Mouse (Mus musculus) intestine, embryonic 16.5 days (tissue): ENCODE data around the gene Elmsan1. TPM values are rescaled to one million over a fixed set of nuclear protein-coding genes. Genes with fewer than 3 reads are reported as not detected.

Experiments used
- ATAC-seq: fragments of 200-750 bp; cut with Nextera tagmentation; 2 replicates; pipeline ENCODE4 v1.8.0; 2017; ENCODE audit warnings: moderate TSS enrichment, moderate library complexity
- H3K27ac ChIP-seq: fragments of 300-500 bp; sonication (generic); 2 replicates; pipeline ENCODE4 v1.5.1; 2014; ENCODE audit warnings: mild to moderate bottlenecking, low read length
- H3K27me3 ChIP-seq: fragments of 300-500 bp; sonication (generic); replicated peaks from 2 replicates; pipeline ENCODE4 v1.6.1; 2014; ENCODE audit warnings: low read length, control low read depth, mixed read lengths; ENCODE audit not compliant: control insufficient read depth, insufficient read depth
- H3K36me3 ChIP-seq: fragments of 300-500 bp; sonication (generic); 2 replicates; pipeline ENCODE4 v1.6.1; 2014; ENCODE audit warnings: low read length, control low read depth; ENCODE audit not compliant: control insufficient read depth, insufficient read depth
- H3K4me1 ChIP-seq: fragments of 300-500 bp; sonication (generic); 2 replicates; pipeline ENCODE4 v1.6.1; 2014; ENCODE audit warnings: low read length, control low read depth, mixed read lengths; ENCODE audit not compliant: control insufficient read depth, insufficient read depth
- H3K4me2 ChIP-seq: fragments of 300-500 bp; sonication (generic); 2 replicates; pipeline ENCODE4 v1.6.1; 2014; ENCODE audit warnings: low read depth, low read length, control low read depth
- H3K4me3 ChIP-seq: fragments of 300-500 bp; sonication (generic); 2 replicates; pipeline ENCODE4 v1.5.1; 2014; ENCODE audit warnings: mild to moderate bottlenecking, low read length
- H3K9ac ChIP-seq: fragments of 300-500 bp; sonication (generic); 2 replicates; pipeline ENCODE4 v1.6.1; 2014; ENCODE audit warnings: low read depth, low read length
- H3K9me3 ChIP-seq: fragments of 300-500 bp; sonication (generic); 2 replicates; pipeline ENCODE4 v1.6.1; 2016; ENCODE audit warnings: low read length, control low read depth; ENCODE audit not compliant: control insufficient read depth
- WGBS: fragments of 180-500 bp; shearing (Covaris S2); extraction: QIAGEN DNeasy Blood & Tissue Kit; methylation state at CpG from one replicate; pipeline ENCODE4 v1.1.7; 2014; 5-methylcytosine and 5-hydroxymethylcytosine counted together
- polyA plus RNA-seq: library from polyadenylated mRNA; unstranded; fragments of >200 nt; fragmentation: Nextera tagmentation; extraction: Ambion mirVana; gene quantifications from 2 replicates; pipeline ENCODE4 v1.2.1, GENCODE M21; 2015

Elmsan1 gene
- polyA plus RNA-seq, 1 experiment from 2014 or later = 6.3 TPM

DNA sequence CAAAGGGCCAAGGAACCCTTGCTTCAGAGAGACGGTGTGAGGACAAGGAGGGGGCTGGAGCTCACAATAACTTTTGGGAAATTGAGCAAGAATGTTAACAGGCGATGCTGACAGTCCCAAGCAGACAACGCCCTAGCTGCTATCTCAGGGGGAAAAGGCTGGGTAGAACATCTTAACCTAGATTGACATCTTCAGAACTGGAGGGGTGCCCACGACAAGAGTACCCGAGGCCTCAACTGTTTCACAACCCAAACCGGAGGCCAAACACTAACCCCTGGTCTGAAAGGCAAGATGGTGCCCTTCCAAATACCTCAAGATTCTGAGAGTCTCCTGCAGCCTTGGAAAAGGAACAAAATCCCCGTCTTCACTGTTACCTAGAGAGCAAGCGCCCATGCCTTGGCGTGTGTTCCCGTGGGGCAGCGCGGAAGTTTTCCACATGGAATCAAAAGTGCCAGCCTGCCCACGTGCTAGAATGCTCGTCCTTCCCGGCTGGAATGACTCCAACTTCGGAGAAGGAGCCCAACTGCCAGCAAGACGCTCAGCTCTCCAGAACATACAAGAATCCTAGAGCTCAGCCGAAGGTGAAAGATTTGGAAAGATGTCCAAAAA is 11.4 kb downstream of the Elmsan1 start:
- Histone ChIP-seq H3K4me1 (peaks cover 51% of the 10 kb centered on the region), H3K9me3 (no peaks in the 10 kb centered on the region), H3K27ac (no peak overlapping the region), H3K27me3 (no peaks in the 10 kb centered on the region), H3K36me3 (no peaks in the 10 kb centered on the region), H3K4me2 (no peak overlapping the region), H3K9ac (no peak overlapping the region), H3K4me3 (no peak overlapping the region)
- WGBS = 86% methylated on average over 18 of the region's 18 CpGs
- ATAC-seq = no peak

- H3K27me3 ChIP-seq = no peaks in the 10 kb centered on the region
- ATAC-seq = peak; percentile 34; the same call in 1 of the 2 replicates
- H3K9me3 ChIP-seq = no peaks in the 10 kb centered on the region
- no peak overlapping the region for H3K4me2 ChIP-seq
- no peaks in the 10 kb centered on the region for H3K36me3 ChIP-seq
- 37% methylated on average over 7 of the region's 7 CpGs for WGBS
- peaks cover 51% of the 10 kb centered on the region for H3K4me1 ChIP-seq
- 0 out of 2 replicates have a peak overlapping the region, but pooled peaks have one; percentile 21 for H3K9ac ChIP-seq
- H3K4me3 ChIP-seq = no peak overlapping the region
- H3K27ac ChIP-seq = 0 out of 2 replicates have a peak overlapping the region, but pooled peaks have one; percentile 36
Observed at GRCm38 (mm10) chr12:84206525-84206924, 12.2 kb downstream of the Elmsan1 start.

DNA sequence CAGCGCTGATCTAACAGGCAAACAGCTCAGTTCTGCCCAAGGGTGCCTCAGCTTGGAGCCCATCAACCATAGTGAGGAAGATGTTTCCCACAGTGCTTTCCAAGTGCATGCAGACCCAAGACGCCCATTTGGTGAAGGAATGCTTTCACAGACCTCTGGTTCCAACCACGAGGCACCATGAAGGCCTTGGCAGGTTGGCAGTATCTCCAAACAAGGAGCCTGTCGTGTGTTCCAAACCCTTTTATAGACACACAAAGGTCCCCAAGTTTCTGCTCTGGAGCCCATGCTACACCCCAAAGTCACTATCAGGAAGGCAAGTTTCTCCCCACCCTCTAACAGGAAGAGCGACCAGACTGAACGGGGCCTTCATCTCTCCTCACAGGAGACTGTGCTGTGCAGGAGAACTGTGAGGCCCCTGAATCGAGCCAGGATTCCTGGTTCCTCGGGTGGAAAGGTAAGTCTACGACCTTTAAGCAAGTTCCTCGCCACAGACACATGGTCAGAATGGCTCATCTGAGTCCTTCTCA is 13.0 kb downstream of the Elmsan1 start:
- H3K4me3 ChIP-seq = no peak overlapping the region
- no peak for ATAC-seq
- peak overlapping the region; percentile 36; the same call in 1 of the 2 replicates for H3K27ac ChIP-seq
- WGBS = 76% methylated on average over 10 of the region's 10 CpGs
- H3K4me2 ChIP-seq = no peak overlapping the region
- H3K9me3 ChIP-seq = no peaks in the 10 kb centered on the region
- no peaks in the 10 kb centered on the region for H3K27me3 ChIP-seq
- peaks cover 49% of the 10 kb centered on the region for H3K4me1 ChIP-seq
- no peak overlapping the region for H3K9ac ChIP-seq
- H3K36me3 ChIP-seq = no peaks in the 10 kb centered on the region

DNA sequence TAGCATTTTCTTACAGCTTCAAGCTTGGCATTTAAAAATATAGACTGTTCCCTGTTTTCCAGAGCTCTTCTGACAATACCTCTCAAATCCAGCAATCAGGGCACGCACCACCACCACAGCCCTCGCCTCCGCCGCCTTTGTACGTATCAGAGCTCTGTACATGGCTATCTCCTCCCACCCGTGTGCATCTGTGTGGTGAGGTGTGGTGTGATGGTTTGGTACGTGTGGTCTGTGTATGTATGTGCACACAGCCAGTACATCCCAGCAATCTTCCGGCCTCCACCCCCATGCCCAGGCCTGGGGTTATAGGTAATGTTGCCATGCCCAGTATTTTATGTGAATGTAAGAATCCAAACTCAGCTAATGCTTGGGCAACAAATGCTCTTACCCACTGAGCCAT is 14.0 kb downstream of the Elmsan1 start:
- Histone ChIP-seq H3K36me3 (no peaks in the 10 kb centered on the region), H3K4me1 (peaks cover 49% of the 10 kb centered on the region), H3K4me3 (no peak overlapping the region), H3K4me2 (no peak overlapping the region), H3K27me3 (no peaks in the 10 kb centered on the region), H3K9me3 (no peaks in the 10 kb centered on the region), H3K9ac (no peak overlapping the region), H3K27ac (no peak overlapping the region)
- WGBS = 89% methylated on average over 8 of the region's 8 CpGs
- no peak for ATAC-seq

DNA sequence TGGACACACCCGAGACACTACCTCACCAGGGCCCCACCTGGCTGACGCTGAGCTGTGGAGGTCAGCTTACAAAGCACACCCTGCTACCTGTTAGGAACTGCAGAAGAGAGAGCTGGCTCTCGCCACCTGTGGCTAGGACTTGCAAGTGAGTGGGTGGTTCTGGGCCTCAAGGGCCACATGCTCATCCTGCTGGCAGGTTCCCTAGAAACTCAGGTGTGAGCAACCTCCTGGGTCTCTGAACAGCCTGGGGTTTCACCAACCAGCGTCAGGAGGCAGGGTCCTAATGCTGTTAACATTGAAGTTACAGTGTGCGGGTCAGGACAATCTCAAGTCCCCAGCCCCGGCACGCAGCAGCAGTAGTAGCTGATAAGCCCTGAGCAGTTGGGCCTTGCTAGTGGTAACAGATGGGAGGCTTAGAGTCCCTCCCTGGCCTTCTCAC is 14.9 kb downstream of the Elmsan1 start:
- H3K4me1 ChIP-seq = peaks cover 49% of the 10 kb centered on the region
- H3K27me3 ChIP-seq = no peaks in the 10 kb centered on the region
- H3K9ac ChIP-seq = peak overlapping the region; percentile 43
- ATAC-seq = peak; percentile 80
- H3K4me3 ChIP-seq = no peak overlapping the region
- H3K27ac ChIP-seq = peak overlapping the region; percentile 89
- no peaks in the 10 kb centered on the region for H3K36me3 ChIP-seq
- WGBS = 49% methylated on average over 7 of the region's 7 CpGs
- H3K9me3 ChIP-seq = no peaks in the 10 kb centered on the region
- peak overlapping the region; percentile 4; the same call in 1 of the 2 replicates for H3K4me2 ChIP-seq

- ATAC-seq = peak; percentile 71
- WGBS = 71% methylated on average over 7 of the region's 7 CpGs
- no peaks in the 10 kb centered on the region for H3K27me3 ChIP-seq
- no peak overlapping the region for H3K4me3 ChIP-seq
- no peaks in the 10 kb centered on the region for H3K9me3 ChIP-seq
- H3K36me3 ChIP-seq = no peaks in the 10 kb centered on the region
- H3K4me2 ChIP-seq = peak overlapping the region; percentile 4; the same call in 1 of the 2 replicates
- H3K9ac ChIP-seq = 0 out of 2 replicates have a peak overlapping the region, but pooled peaks have one; percentile 43
- peaks cover 49% of the 10 kb centered on the region for H3K4me1 ChIP-seq
- peak overlapping the region; percentile 89 for H3K27ac ChIP-seq
Observed at GRCm38 (mm10) chr12:84203170-84203777, 15.4 kb downstream of the Elmsan1 start.

DNA sequence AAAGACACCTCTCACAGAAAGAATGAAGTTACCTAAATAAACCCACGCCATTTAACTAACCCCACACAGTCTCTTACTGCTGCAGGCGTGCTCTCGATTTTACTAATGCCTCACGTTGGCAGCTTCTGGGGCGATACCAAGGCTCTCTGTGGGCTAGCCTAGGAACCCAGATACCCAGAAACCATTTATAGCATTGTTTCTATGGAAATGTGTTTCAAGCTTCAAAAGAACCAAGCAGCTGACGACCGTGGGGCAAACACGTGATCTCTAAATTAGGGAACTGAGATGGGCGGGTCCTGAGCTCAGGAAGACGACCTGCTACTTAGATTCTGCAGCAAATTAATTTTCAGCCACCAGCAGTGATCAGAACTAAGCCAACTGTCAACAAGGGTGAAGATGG is 16.1 kb downstream of the Elmsan1 start:
- ATAC-seq = no peak
- 72% methylated on average over 10 of the region's 10 CpGs for WGBS
- Histone ChIP-seq H3K9ac (no peak overlapping the region), H3K9me3 (no peaks in the 10 kb centered on the region), H3K4me1 (peaks cover 48% of the 10 kb centered on the region), H3K27me3 (no peaks in the 10 kb centered on the region), H3K4me2 (no peak overlapping the region), H3K36me3 (no peaks in the 10 kb centered on the region), H3K27ac (peak overlapping the region; percentile 2; the same call in 1 of the 2 replicates), H3K4me3 (no peak overlapping the region)

GRCm38 (mm10) chr12:84201686-84202484 is 16.8 kb downstream of the Elmsan1 start:
- WGBS = 66% methylated on average over 18 of the region's 18 CpGs
- no peak overlapping the region for H3K4me3 ChIP-seq
- no peak overlapping the region; the same call in 1 of the 2 replicates for H3K4me2 ChIP-seq
- H3K36me3 ChIP-seq = no peaks in the 10 kb centered on the region
- H3K27me3 ChIP-seq = no peaks in the 10 kb centered on the region
- no peaks in the 10 kb centered on the region for H3K9me3 ChIP-seq
- H3K9ac ChIP-seq = no peak overlapping the region
- no peak for ATAC-seq
- peaks cover 45% of the 10 kb centered on the region for H3K4me1 ChIP-seq
- 0 out of 2 replicates have a peak overlapping the region, but pooled peaks have one; percentile 2 for H3K27ac ChIP-seq

DNA sequence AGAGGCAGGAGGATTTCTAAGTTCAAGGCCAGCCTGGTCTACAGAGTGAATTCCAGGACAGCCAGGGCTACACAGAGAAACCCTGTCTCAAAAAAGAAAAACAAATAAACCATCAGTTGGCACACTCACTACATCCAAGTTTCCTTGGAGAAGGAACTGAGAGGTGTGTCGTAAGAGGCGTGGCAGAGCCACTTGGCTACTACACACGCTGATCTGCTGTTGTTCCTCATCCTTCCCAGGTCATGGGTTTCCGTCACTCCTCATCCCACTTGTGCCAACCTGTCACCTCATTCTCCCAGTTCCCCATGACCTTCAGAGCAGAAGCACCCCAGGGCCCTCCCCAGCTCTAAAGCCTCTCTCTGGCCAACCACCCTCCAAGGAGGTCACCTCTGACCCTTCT is 17.5 kb downstream of the Elmsan1 start:
- Histone ChIP-seq H3K9me3 (no peaks in the 10 kb centered on the region), H3K27ac (no peak overlapping the region), H3K4me3 (no peak overlapping the region), H3K4me1 (peaks cover 38% of the 10 kb centered on the region), H3K9ac (no peak overlapping the region), H3K4me2 (no peak overlapping the region), H3K27me3 (no peaks in the 10 kb centered on the region), H3K36me3 (no peaks in the 10 kb centered on the region)
- no peak for ATAC-seq
- 73% methylated on average over 4 of the region's 4 CpGs for WGBS
